Mouse (Mus musculus) erythroblast, embryonic 14.5 days (primary cell): ENCODE data around the gene Pex12.

Experiments
- GATA1 ChIP-seq: IDR thresholded peaks from 2 replicates; pipeline ENCODE4 v1.6.1; 2012; ENCODE audit warnings: low read length, inconsistent platforms, mixed read lengths
- TAL1 ChIP-seq: IDR thresholded peaks from 3 replicates; pipeline ENCODE4 v1.6.1; 2012; ENCODE audit warnings: low read length, inconsistent platforms, mixed read lengths

GRCm38 (mm10) chr11:83271151-83271950 is 31.0 kb downstream of the Pex12 start:
- TF ChIP-seq GATA1 (no peak), TAL1 (no peak)
